Mouse (Mus musculus) kidney, postnatal 14 days (tissue): ENCODE measurements around the gene Hs3st1.
"Not testable (repeated sequence)": the region's sequence is repeated elsewhere in the genome, so short reads cannot be mapped to it uniquely, and the experiment has no call there.

Experiments
- DNase-seq: peaks from one replicate; pipeline ENCODE4 v3.0.0; 2022; ENCODE audit warnings: mixed read lengths

Gene Hs3st1

DNA sequence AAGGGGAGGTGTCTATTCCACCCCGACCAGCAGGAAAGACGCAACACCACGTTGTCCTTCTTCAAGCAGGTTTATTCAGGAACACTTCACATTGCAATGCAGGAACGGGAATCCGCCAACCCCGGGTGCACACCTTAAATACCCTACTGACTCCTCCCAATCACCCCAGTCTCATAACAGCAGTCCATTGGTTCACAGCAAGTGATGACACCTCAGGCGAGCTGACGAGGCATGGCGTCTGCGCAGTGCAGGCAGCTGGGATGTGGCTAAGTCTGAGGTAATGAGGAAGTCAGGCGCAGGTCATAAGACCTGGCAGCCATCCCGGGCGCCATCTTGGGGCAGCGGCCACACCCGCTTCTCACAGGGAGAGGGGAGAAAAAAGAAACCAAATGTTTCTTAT is at the start of gene Hs3st1:
Gene Hs3st1 (minus strand): TSS at position 101 of the 400 bp plus-strand sequence.
- DNase-seq: not testable (repeated sequence)

DNA sequence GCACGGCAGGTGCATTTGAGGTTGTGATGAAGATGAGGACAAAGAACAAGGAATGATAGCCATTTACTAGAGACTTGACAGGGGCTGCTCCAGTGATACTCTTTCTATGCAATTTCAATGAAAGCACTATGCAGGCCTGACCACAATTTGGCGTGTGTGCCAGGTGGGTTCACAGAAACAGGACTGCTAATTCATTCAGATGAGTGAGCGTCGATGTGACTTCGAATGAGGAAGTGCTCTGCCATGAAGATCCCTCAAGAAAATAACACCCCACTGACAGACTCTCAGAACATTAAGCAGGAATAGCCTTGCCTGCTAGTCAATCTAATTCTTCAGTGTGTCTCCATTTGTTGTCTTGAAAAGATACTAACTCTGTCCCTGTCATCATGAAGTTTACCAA is 49.4 kb upstream of the Hs3st1 start:
- DNase-seq: no peak

DNA sequence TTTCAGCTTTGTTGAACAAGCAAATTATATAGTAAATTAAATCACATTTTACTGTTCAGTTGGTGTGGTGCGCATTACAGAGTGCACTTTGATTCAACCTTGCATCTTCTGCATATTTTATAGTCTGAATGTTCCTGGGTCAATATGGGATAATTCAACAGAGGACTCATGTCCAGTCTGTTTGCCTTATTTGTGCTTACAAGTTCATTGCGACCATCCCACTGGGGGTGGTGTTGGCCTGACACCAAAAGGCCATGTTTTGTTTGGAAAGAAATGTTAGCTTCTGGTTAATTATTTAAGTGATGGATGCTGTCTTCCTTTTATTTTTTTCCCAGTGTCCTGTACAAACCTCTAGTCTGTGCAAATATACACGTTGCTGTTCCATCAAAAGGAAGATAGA is 48.7 kb upstream of the Hs3st1 start:
- peak; percentile 62 for DNase-seq

- no peak for DNase-seq
These were observed 48.2 kb upstream of the Hs3st1 start for GRCm38 (mm10) chr5:39803457-39803856.

DNA sequence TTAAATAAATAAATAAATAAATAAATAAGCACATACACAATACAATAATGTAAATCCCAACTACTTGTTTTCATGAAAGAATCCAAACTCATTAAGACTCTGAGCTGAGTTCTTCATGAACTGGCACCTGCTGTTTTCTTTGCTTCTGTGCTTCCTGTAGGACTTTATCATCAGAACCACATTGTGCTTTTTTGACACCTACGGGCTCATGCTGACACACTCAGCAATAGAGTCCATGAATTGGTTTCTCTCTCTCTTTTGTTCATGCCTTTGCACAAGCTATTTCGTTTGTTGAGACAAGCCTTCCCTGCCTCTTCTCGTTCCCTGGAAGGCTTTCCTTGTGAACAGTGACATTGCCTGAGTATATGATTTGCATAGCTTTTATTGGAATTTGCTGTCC is 46.8 kb upstream of the Hs3st1 start:
- no peak for DNase-seq

GRCm38 (mm10) chr5:39777094-39777710 is 21.9 kb upstream of the Hs3st1 start:
- peak; percentile 1 for DNase-seq

DNA sequence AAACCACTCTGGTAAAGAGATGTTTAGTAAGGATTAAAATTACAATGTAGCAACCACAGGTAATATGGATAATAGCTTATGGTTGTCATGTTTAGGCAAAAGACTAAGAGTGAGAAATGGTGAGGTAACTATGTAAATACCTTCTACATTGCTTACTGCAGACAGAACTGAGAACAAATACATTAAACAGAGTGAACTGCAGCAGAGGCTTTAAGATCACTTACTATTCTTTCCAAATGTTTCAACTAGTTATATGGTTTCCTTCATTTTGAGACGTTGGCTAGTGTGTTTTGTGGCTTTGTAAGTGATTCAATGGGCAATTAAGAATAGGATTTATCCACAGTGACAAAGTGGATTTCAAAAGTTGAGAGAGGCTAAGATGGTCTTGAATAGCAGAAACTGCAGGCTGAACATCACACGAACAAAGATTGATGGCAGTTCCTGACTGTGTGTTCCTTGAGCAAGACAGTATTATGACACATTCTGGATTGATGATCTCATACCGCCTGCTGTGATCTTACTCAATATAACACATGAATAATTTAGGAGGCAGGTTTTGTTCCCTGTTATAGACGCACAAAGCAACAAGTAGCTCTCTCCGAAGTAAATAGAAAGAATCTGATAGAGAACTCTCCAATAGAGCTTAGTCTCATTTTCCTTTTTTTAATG is 16.5 kb upstream of the Hs3st1 start:
- no peak for DNase-seq

- no peak for DNase-seq
These were observed 6.6 kb upstream of the Hs3st1 start for GRCm38 (mm10) chr5:39761682-39762456.

DNA sequence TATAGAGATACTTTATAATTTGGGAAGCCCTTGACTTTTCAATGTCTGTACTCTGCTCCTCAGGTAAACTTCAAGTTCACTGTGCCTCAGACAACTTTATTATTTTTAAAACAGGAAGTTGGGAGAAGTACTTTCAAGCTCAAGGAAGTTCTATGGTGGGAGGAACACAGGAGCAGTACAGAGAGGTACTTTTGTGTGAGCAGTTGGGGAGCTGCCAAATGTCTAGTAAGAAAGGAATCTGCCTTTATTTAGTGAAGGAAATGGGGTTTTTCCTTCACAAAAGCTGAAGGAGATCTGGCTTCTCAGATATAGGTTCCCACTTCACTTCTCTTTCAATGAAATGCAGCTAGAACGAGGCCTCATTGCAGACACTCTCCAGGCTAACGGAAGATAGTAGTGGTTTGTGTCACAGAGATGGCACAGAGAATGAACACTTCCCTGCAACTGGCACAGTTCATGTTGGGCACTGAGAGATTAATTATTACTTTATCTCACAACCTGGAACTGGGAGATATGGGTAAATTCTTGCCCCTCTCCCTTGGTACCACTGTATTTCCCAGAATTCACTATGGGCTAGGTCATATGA is 3.7 kb upstream of the Hs3st1 start:
- DNase-seq: peak; percentile 26

DNA sequence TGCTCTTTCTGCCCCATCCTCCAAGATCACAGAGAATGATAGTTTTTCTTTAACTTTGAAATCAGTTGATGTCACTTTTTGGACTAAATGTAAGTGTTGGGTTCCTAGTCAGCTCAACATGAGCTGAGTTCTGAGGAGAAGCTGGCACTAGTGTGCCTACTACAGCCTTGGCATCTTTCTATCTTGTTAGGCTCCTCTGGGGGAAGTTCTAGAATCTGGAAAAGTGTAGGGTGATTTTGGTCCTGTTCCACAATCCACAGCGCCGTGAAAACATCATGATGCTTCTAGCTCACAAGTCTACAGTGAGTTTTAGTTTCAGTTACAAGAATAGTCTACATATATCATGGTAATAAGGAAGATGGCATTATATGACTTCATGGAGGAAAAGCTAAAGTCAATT is 18.4 kb downstream of the Hs3st1 start:
- no peak for DNase-seq

DNA sequence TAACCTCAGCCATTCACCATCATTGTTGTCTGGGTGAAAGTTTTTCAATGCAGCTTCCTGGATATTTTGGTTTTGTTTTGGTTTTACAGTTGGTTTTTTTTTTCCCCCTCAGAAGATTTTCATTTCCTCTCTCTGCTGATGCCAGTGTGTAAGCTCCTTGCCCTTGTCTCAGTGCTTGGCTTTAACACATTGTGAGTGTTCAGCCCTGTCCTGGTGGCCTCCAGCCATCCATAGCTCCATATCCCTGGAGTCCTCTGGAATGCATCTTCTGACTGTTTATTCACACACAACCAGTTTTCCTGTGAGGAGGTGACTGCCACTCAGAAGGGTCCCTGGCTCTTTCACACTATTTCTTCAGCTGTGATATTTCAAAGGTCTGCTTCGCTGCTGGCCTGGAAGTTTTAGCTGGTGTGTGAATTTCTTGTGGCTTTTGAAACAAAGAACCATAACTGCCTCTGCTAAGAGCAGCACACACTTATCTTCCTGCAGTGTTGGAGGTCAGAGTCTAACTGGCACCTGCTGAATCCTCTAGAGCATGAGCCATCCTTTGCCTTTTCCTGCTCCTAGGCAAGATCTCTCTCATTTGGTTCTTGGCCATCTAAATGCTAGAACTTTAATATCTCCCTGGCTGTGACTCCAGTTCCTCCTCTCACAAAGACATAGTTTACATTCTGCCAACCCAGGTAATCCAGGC is 21.4 kb downstream of the Hs3st1 start:
- DNase-seq: no peak

- DNase-seq: no peak
These were observed 22.1 kb downstream of the Hs3st1 start for GRCm38 (mm10) chr5:39733013-39733749.

- peak; percentile 13 for DNase-seq
These were observed 39.4 kb downstream of the Hs3st1 start for GRCm38 (mm10) chr5:39715694-39716550.

DNA sequence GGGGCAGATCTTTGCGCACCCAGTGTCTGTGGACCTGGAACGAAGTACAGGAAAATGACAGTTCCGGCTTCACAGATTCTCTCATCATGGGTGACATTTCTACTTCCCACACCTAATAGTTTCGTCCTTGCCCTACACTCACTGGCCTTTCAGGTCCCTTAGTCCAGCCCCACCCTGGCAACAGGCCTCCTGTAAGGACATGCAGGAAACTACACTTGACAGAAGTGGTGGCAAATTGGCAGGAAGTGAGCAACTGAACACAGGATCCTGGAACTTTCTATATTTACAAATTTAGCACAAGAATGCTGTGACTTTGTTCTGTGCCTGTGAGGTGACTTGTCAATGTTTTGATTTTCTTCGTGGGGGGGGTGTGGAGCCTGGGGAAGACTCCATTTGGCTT is 40.1 kb downstream of the Hs3st1 start:
- peak; percentile 59 for DNase-seq

DNA sequence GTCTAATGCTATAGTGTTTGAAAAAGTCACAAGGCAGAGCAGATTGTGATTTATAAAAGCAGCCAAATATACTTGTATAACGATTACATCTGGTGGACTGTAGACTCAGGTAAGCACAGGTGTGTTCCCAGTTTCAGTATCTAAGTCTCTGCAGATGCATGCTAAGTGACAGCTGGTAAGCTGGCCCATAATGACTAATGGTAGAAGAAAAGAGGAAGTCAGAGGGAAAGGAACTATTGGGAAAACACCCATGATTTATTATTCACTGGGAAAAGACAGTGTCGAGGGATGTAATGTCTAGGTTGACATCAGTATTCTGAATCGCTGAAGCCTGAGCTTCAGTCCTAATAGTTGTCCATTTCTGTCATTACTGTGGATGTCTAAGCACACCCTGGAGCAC is 49.7 kb downstream of the Hs3st1 start:
- no peak for DNase-seq

GRCm38 (mm10) chr5:39660826-39661225 is 94.4 kb downstream of the Hs3st1 start:
- DNase-seq: no peak

- no peak for DNase-seq
These were observed 95.9 kb downstream of the Hs3st1 start for GRCm38 (mm10) chr5:39659417-39659816.

DNA sequence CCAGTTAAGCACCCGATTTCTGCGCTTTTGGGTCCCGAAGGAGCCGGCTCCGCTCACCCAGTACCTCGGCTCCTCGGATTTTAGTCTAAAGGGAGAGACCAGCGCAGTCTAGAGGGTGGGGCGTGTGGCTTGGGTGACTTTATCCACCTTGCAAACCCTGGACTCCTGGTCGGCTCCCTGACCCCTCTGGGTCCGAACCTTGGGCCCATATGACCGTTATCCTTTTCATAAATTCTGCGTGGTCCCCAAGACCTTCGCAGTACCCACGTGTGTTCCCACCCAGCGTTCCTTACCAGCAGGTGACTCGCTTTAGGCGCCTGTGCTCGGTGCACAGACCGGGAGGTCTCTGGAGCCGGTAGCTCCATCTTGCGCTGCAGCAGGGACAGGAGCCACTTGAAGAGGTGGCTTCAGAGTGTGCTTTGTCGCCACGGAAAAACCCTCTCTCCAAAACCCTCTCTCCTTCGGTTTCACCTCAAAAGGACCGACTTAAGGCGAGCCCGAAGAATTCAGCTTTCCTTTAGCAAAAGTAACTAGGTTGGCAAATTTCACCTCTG is 110.4 kb downstream of the Hs3st1 start:
- no peak for DNase-seq

- DNase-seq: peak; percentile 93
These were observed 111.1 kb downstream of the Hs3st1 start for GRCm38 (mm10) chr5:39643924-39644826.
